Mouse (Mus musculus) Patski (cell line): Measurements from ENCODE around the gene Top2a. TPM values are rescaled to one million over a fixed set of nuclear protein-coding genes. Genes with fewer than 3 reads are reported as not detected.

ENCODE experiments used
- ATAC-seq: fragments of 100-300 bp; one replicate; pipeline ENCODE4 v1.8.0; 2021
- CTCF ChIA-PET: fragments of 350-600 bp; sonication (Branson Sonifier 250); formaldehyde crosslinking; loops from one replicate; lab custom pipeline; 2022; ENCODE audit warnings: inconsistent platforms; lab: Charles Lee
- POLR2A ChIA-PET: fragments of 350-600 bp; sonication (Branson Sonifier 250); formaldehyde crosslinking; loops from one replicate; lab custom pipeline; 2022; ENCODE audit warnings: antibody characterized with exemption, inconsistent platforms; lab: Charles Lee
- DNase-seq: peaks from one replicate; pipeline ENCODE4 v3.0.0-alpha.2; 2011; ENCODE audit warnings: low read depth, low spot score
- H3K27me3 ChIP-seq: fragments of 371-371 bp; one replicate; pipeline ENCODE4 v1.5.1; 2021
- CTCF ChIP-seq: fragments of 100-300 bp; IDR thresholded peaks from one replicate; pipeline ENCODE4 v1.5.1; 2021
- in situ Hi-C: fragments of 300-500 bp; cut with MboI; formaldehyde crosslinking; loops from 3 replicates; pipeline ENCODE4 v1.11.1; 2018; ENCODE audit warnings: low pct_unique_long_range_greater_than_20kb, mixed read lengths
- polyA plus RNA-seq: library from polyadenylated mRNA; unstranded; gene quantifications from one replicate; pipeline ENCODE4 v1.2.3, GENCODE M21; 2021

Gene Top2a
- polyA plus RNA-seq, 1 experiment from 2014 or later = 139 TPM

- no peak for TF ChIP-seq CTCF
- ChIA-PET CTCF (interaction anchor here (1.6 kb wide), 1 partner anchor 33 kb away, joined by 8 read pairs; no protein-coding TSS in a partner anchor), POLR2A (no interaction called here)
- DNase-seq (no peak), ATAC-seq (no peak)
- no peaks in the 10 kb centered on the region for H3K27me3 ChIP-seq
- in situ Hi-C loops = no loop called here
Observed at GRCm38 (mm10) chr11:98966499-98967141, 57.4 kb downstream of the Top2a start.

- in situ Hi-C loops = no loop called here
- CTCF ChIA-PET = interaction anchor here (0.7 to 1.6 kb wide), 2 partner anchors 32 to 56 kb away, joined by 3 to 8 read pairs; no protein-coding TSS in a partner anchor
- ATAC-seq (no peak), DNase-seq (no peak)
- TF ChIP-seq CTCF = no peak
- POLR2A ChIA-PET = no interaction called here
- no peaks in the 10 kb centered on the region for H3K27me3 ChIP-seq
Observed at GRCm38 (mm10) chr11:98965416-98966077, 58.4 kb downstream of the Top2a start.

- ChIA-PET CTCF (interaction anchor here (0.7 to 1.2 kb wide), 3 partner anchors 17 to 57 kb away, joined by 3 to 6 read pairs (median 3); no protein-coding TSS in a partner anchor), POLR2A (interaction anchor here (1.1 to 1.5 kb wide), 4 partner anchors 14 to 39 kb away, joined by 3 to 4 read pairs (median 4); no protein-coding TSS in a partner anchor)
- DNase-seq (no peak), ATAC-seq (no peak)
- no peaks in the 10 kb centered on the region for H3K27me3 ChIP-seq
- TF ChIP-seq CTCF = no peak
- in situ Hi-C loops = no loop called here
Observed at GRCm38 (mm10) chr11:98964616-98965415, 59.2 kb downstream of the Top2a start.

GRCm38 (mm10) chr11:98964201-98964615, 59.8 kb downstream of the Top2a start:
- TF ChIP-seq CTCF = no peak
- in situ Hi-C loops = no loop called here
- DNase-seq (no peak), ATAC-seq (no peak)
- POLR2A ChIA-PET = interaction anchor here (1.1 to 1.8 kb wide), 5 partner anchors 14 to 38 kb away, joined by 3 to 6 read pairs (median 4); no protein-coding TSS in a partner anchor
- CTCF ChIA-PET = interaction anchor here (0.7 to 2.3 kb wide), 5 partner anchors 8 to 39 kb away, joined by 3 to 11 read pairs (median 6); no protein-coding TSS in a partner anchor
- H3K27me3 ChIP-seq = no peaks in the 10 kb centered on the region

- in situ Hi-C loops = no loop called here
- no peak for DNase-seq
- ATAC-seq = peak; percentile 22
Observed at GRCm38 (mm10) chr11:98963191-98964021, 60.6 kb downstream of the Top2a start.

GRCm38 (mm10) chr11:98962421-98963095, 61.4 kb downstream of the Top2a start:
- ATAC-seq (no peak), DNase-seq (no peak)
- no peaks in the 10 kb centered on the region for H3K27me3 ChIP-seq
- TF ChIP-seq CTCF = no peak
- in situ Hi-C loops = no loop called here
- POLR2A ChIA-PET = interaction anchor here (0.9 to 1.8 kb wide), 5 partner anchors 9 to 26 kb away, joined by 3 to 10 read pairs (median 6); no protein-coding TSS in a partner anchor
- CTCF ChIA-PET = interaction anchor here (1.2 to 2.3 kb wide), 3 partner anchors 10 to 30 kb away, joined by 4 to 11 read pairs (median 10); no protein-coding TSS in a partner anchor

More at GRCm38 (mm10) chr11:98963191-98964021, 60.6 kb downstream of the Top2a start:
- ChIA-PET POLR2A (interaction anchor here (0.6 to 1.8 kb wide), 8 partner anchors 9 to 98 kb away, joined by 3 to 6 read pairs (median 4); no protein-coding TSS in a partner anchor), CTCF (interaction anchor here (0.7 to 2.3 kb wide), 6 partner anchors 9 to 38 kb away, joined by 3 to 11 read pairs (median 5); no protein-coding TSS in a partner anchor)
- TF ChIP-seq CTCF = no peak
- H3K27me3 ChIP-seq = no peaks in the 10 kb centered on the region

GRCm38 (mm10) chr11:98961766-98962165, 62.2 kb downstream of the Top2a start:
- DNase-seq (no peak), ATAC-seq (no peak)
- TF ChIP-seq CTCF = no peak
- POLR2A ChIA-PET = interaction anchor here (1.6 to 1.8 kb wide), 2 partner anchors 10 to 25 kb away, joined by 6 to 10 read pairs; no protein-coding TSS in a partner anchor
- CTCF ChIA-PET = interaction anchor here (2.3 kb wide), 1 partner anchor 29 kb away, joined by 10 read pairs; no protein-coding TSS in a partner anchor
- no peaks in the 10 kb centered on the region for H3K27me3 ChIP-seq
- in situ Hi-C loops = no loop called here

- POLR2A ChIA-PET = interaction anchor here (1.6 to 1.8 kb wide), 2 partner anchors 10 to 24 kb away, joined by 6 to 10 read pairs; no protein-coding TSS in a partner anchor
- no peak for TF ChIP-seq CTCF
- in situ Hi-C loops = no loop called here
- CTCF ChIA-PET = no interaction called here
- no peak for ATAC-seq
- no peak for DNase-seq
- H3K27me3 ChIP-seq = no peaks in the 10 kb centered on the region
Observed at GRCm38 (mm10) chr11:98961051-98961592, 62.9 kb downstream of the Top2a start.
